9 mouse cellular contexts compared by ENCODE assay signal in genomic region chr6:114861591-114861990, GRCm38 (mm10).
A peak's percentile ranks its signal among the peaks of the same experiment; 100 is the strongest.
DNase-seq lines count a peak whose midpoint lies in the region; ATAC-seq lines count a peak whose summit lies in the region.
"Had no signal": no experiment of that assay in that cellular context is flagged by ENCODE, and none has a peak within 500 bp of the region (broad histone marks: within the 10 kb centered on the region; RNA-seq: fewer than 3 reads in every experiment).

No protein-coding gene starts in this region.

- no peaks in the 10 kb centered on the region for H3K27me3 ChIP-seq in heart, embryonic 14.5 days (ENCODE audit: control insufficient read depth, insufficient read depth, low read length)
- no peaks in the 10 kb centered on the region for H3K27me3 ChIP-seq in midbrain, embryonic 16.5 days (ENCODE audit: control insufficient read depth, insufficient read depth, low read depth, low read length)
- no peaks in the 10 kb centered on the region for H3K27me3 ChIP-seq in midbrain, embryonic 10.5 days (ENCODE audit: low read depth, poor library complexity, severe bottlenecking)
- no peaks in the 10 kb centered on the region for H3K27me3 ChIP-seq in forebrain, embryonic 16.5 days (replicated peaks; ENCODE audit: control insufficient read depth, insufficient read depth, low read length)
- H3K27me3 ChIP-seq in stomach, embryonic 16.5 days (ENCODE audit: control insufficient read depth, insufficient read depth, low read length), result no peaks in the 10 kb centered on the region

- intact Hi-C loops in heart, postnatal 36 days (cut with DNase I), result loop anchor here (5.0 to 10.0 kb wide), 2 partner anchors 129 to 173 kb away; partner anchors contain the start of gene Tamm41

- H3K4me2 ChIP-seq in heart, embryonic 14.5 days (ENCODE audit: low read length), result no peak overlapping the region
- no peak overlapping the region for H3K4me2 ChIP-seq in midbrain, embryonic 16.5 days (ENCODE audit: low read length)
- H3K4me2 ChIP-seq in forebrain, embryonic 16.5 days (ENCODE audit: low read length), result no peak overlapping the region
- H3K4me2 ChIP-seq in stomach, embryonic 16.5 days (ENCODE audit: low read depth, low read length), result no peak overlapping the region

- H3K36me3 ChIP-seq in heart, embryonic 14.5 days (ENCODE audit: control insufficient read depth, insufficient read depth, low read length), result peaks cover 58% of the 10 kb centered on the region
- H3K36me3 ChIP-seq in midbrain, embryonic 16.5 days (ENCODE audit: control insufficient read depth, insufficient read depth, low read length), result peaks cover 5% of the 10 kb centered on the region; the same call in 1 of the 2 replicates
- H3K36me3 ChIP-seq in midbrain, embryonic 10.5 days, result peaks cover 62% of the 10 kb centered on the region
- H3K36me3 ChIP-seq in forebrain, embryonic 16.5 days (ENCODE audit: control insufficient read depth, insufficient read depth), result no peaks in the 10 kb centered on the region; the same call in 1 of the 2 replicates
- H3K36me3 ChIP-seq in stomach, embryonic 16.5 days (ENCODE audit: control insufficient read depth, insufficient read depth, low read length), result peaks cover 8% of the 10 kb centered on the region; the same call in 1 of the 2 replicates

- 76% methylated on average over 9 of the region's 9 CpGs for WGBS in heart, embryonic 14.5 days
- WGBS in midbrain, embryonic 16.5 days, result 49% methylated on average over 9 of the region's 9 CpGs
- 75% methylated on average over 9 of the region's 9 CpGs for WGBS in midbrain, embryonic 10.5 days
- WGBS in forebrain, embryonic 16.5 days, result 69% methylated on average over 9 of the region's 9 CpGs
- WGBS in stomach, embryonic 16.5 days, result 77% methylated on average over 9 of the region's 9 CpGs

- H3K9ac ChIP-seq in heart, embryonic 14.5 days (ENCODE audit: low read length), result peak overlapping the region; percentile 4; the same call in 1 of the 2 replicates
- H3K9ac ChIP-seq in midbrain, embryonic 16.5 days (ENCODE audit: low read depth, low read length), result no peak overlapping the region
- no peak overlapping the region for H3K9ac ChIP-seq in forebrain, embryonic 16.5 days (replicated peaks; ENCODE audit: low read depth, low read length)
- no peak overlapping the region for H3K9ac ChIP-seq in stomach, embryonic 16.5 days (ENCODE audit: low read length)

- no peaks in the 10 kb centered on the region for H3K9me3 ChIP-seq in heart, embryonic 14.5 days (ENCODE audit: control insufficient read depth, low read length)
- H3K9me3 ChIP-seq in midbrain, embryonic 16.5 days (replicated peaks; ENCODE audit: control insufficient read depth, low read length, poor library complexity, severe bottlenecking), result no peaks in the 10 kb centered on the region
- no peaks in the 10 kb centered on the region for H3K9me3 ChIP-seq in midbrain, embryonic 10.5 days (replicated peaks)
- no peaks in the 10 kb centered on the region for H3K9me3 ChIP-seq in forebrain, embryonic 16.5 days (ENCODE audit: control insufficient read depth, low read length)
- H3K9me3 ChIP-seq in stomach, embryonic 16.5 days (replicated peaks; ENCODE audit: control insufficient read depth, low read length), result no peaks in the 10 kb centered on the region

- ATAC-seq in heart, embryonic 14.5 days (ENCODE audit: insufficient number of reproducible peaks, insufficient read depth, low FRiP score, low read depth), result no peak
- ATAC-seq in midbrain, embryonic 16.5 days, result no peak
- no peak for ATAC-seq in forebrain, embryonic 16.5 days
- no peak for ATAC-seq in stomach, embryonic 16.5 days (ENCODE audit: insufficient read depth, low FRiP score)
- ATAC-seq: inflammation-experienced regulatory T-cells, adult 6 months had no signal

- no peak overlapping the region for H3K4me3 ChIP-seq in heart, embryonic 14.5 days (ENCODE audit: control insufficient read depth in 1 of 2, insufficient read depth in 1 of 2, low read depth in 1 of 2, low read length in 2 of 2)
- no peak overlapping the region for H3K4me3 ChIP-seq in midbrain, embryonic 16.5 days (ENCODE audit: low read depth, low read length)
- no peak overlapping the region for H3K4me3 ChIP-seq in midbrain, embryonic 10.5 days
- H3K4me3 ChIP-seq in forebrain, embryonic 16.5 days (replicated peaks; ENCODE audit: low read length), result no peak overlapping the region
- H3K4me3 ChIP-seq in stomach, embryonic 16.5 days (replicated peaks; ENCODE audit: low read length), result no peak overlapping the region

- H3K27ac ChIP-seq in heart, embryonic 14.5 days (replicated peaks in 1 of 2; ENCODE audit: control insufficient read depth in 1 of 2, insufficient read depth in 1 of 2, low read depth in 2 of 2, low read length in 2 of 2), result peak overlapping the region; percentile 50 to 84
- H3K27ac ChIP-seq in midbrain, embryonic 16.5 days (ENCODE audit: low read length), result 0 out of 2 replicates have a peak overlapping the region, but pooled peaks have one; percentile 1
- H3K27ac ChIP-seq in midbrain, embryonic 10.5 days (replicated peaks), result no peak overlapping the region
- H3K27ac ChIP-seq in forebrain, embryonic 16.5 days (ENCODE audit: low read length), result peak overlapping the region; percentile 24; the same call in 1 of the 2 replicates
- H3K27ac ChIP-seq in stomach, embryonic 16.5 days (ENCODE audit: low read length), result peak overlapping the region; percentile 36

- peaks cover 26 to 39% of the 10 kb centered on the region in 2 experiments for H3K4me1 ChIP-seq in heart, embryonic 14.5 days (ENCODE audit: control insufficient read depth in 2 of 2, insufficient read depth in 2 of 2, low read length in 2 of 2)
- H3K4me1 ChIP-seq in midbrain, embryonic 16.5 days (ENCODE audit: control insufficient read depth, insufficient read depth, low read length), result peaks cover 5% of the 10 kb centered on the region; the same call in 1 of the 2 replicates
- H3K4me1 ChIP-seq in midbrain, embryonic 10.5 days, result peaks cover 15% of the 10 kb centered on the region
- H3K4me1 ChIP-seq in forebrain, embryonic 16.5 days (replicated peaks; ENCODE audit: control insufficient read depth, insufficient read depth, low read length), result no peaks in the 10 kb centered on the region
- peaks cover 14% of the 10 kb centered on the region; the same call in 1 of the 2 replicates for H3K4me1 ChIP-seq in stomach, embryonic 16.5 days (ENCODE audit: control insufficient read depth, insufficient read depth, low read length)

- no peak for DNase-seq in heart, postnatal 36 days
- DNase-seq in midbrain, embryonic 10.5 days (ENCODE audit: low spot score), result no peak
- DNase-seq in right cerebral cortex, postnatal 14 days, result no peak
- DNase-seq in spleen, postnatal 4 days (ENCODE audit: low spot score in 2 of 2), result no peak
